Mouse (Mus musculus): ENCODE results near the gene Naa15.

DNA sequence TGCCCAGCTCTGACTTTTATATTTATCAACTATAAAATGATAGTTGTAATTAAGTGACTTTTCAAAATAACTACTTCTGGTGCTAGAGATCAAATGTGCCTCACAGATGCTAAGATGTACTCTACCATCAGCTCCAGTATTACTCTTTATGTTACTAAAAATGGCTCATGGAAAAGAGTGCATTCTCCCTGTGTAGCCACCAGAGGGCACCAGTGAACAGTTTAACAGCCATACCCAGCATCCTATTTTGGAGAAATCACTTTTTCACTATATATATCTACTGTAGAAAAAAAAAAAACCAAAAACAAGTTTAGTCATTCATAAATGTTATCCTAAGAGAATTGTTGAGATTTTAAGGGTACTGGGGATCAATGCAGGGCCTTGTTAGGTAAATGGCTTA, 66.1 kb downstream of the Naa15 start:
- TF ChIP-seq CTCF (IDR thresholded peaks at IDR 0.05) (peak; percentile 86), EP300 (IDR thresholded peaks at IDR 0.05) (no peak)
